Mouse (Mus musculus) kidney, postnatal 0 days (tissue): ENCODE measurements around the gene Tvp23a. TPM values are rescaled to one million over a fixed set of nuclear protein-coding genes. Genes with fewer than 3 reads are reported as not detected.

ENCODE experiments used
- ATAC-seq: fragments of 200-750 bp; cut with Nextera tagmentation; replicated peaks from 2 replicates; pipeline ENCODE4 v1.8.0; 2017; ENCODE audit warnings: low read depth, moderate number of reproducible peaks, moderate TSS enrichment, moderate library complexity; ENCODE audit not compliant: low FRiP score
- DNase-seq: peaks from one replicate; pipeline ENCODE4 v3.0.0-alpha.2; 2016; ENCODE audit warnings: low spot score
- H3K27ac ChIP-seq: fragments of 300-500 bp; sonication (generic); 2 replicates; pipeline ENCODE4 v1.5.1; 2014; ENCODE audit warnings: mild to moderate bottlenecking
- H3K27me3 ChIP-seq: fragments of 300-500 bp; sonication (generic); 2 replicates; pipeline ENCODE4 v1.6.1; 2014; ENCODE audit warnings: low read length, mixed read lengths; ENCODE audit not compliant: insufficient read depth
- H3K36me3 ChIP-seq: fragments of 300-500 bp; sonication (generic); 2 replicates; pipeline ENCODE4 v1.6.1; 2014; ENCODE audit warnings: low read length, mixed read lengths; ENCODE audit not compliant: insufficient read depth
- H3K4me1 ChIP-seq: fragments of 300-500 bp; sonication (generic); replicated peaks from 2 replicates; pipeline ENCODE4 v1.6.1; 2014; ENCODE audit warnings: antibody characterized with exemption, low read length, mixed read lengths; ENCODE audit not compliant: insufficient read depth
- H3K4me2 ChIP-seq: fragments of 300-500 bp; sonication (generic); 2 replicates; pipeline ENCODE4 v1.6.1; 2014; ENCODE audit warnings: mild to moderate bottlenecking, low read length, moderate library complexity, mixed read lengths
- H3K4me3 ChIP-seq: fragments of 300-500 bp; sonication (generic); replicated peaks from 2 replicates; pipeline ENCODE4 v1.5.1; 2014; ENCODE audit warnings: low read depth, low read length
- H3K9ac ChIP-seq: fragments of 300-500 bp; sonication (generic); 2 replicates; pipeline ENCODE4 v1.6.1; 2014; ENCODE audit warnings: low read depth, low read length
- H3K9me3 ChIP-seq: fragments of 300-500 bp; sonication (generic); replicated peaks from 2 replicates; pipeline ENCODE4 v1.6.1; 2016; ENCODE audit warnings: low read length, inconsistent platforms, mixed read lengths
- CTCF ChIP-seq: IDR thresholded peaks from 2 replicates; pipeline ENCODE4 v1.5.1; 2016; ENCODE audit warnings: antibody characterized with exemption, low read depth, mild to moderate bottlenecking, moderate library complexity
- WGBS: fragments of 180-500 bp; shearing (Covaris S2); extraction: QIAGEN DNeasy Blood & Tissue Kit; methylation state at CpG from one replicate; pipeline ENCODE4 v1.1.7; 2014; 5-methylcytosine and 5-hydroxymethylcytosine counted together
- polyA plus RNA-seq: library from polyadenylated mRNA; unstranded; fragments of >200 nt; fragmentation: Nextera tagmentation; extraction: Ambion mirVana; gene quantifications from 2 replicates; pipeline ENCODE4 v1.2.1, GENCODE M21; 2015

Gene Tvp23a
- polyA plus RNA-seq, 1 experiment from 2014 or later, result 5.9 TPM

GRCm38 (mm10) chr16:10379531-10379930 lies 67.6 kb downstream of the Tvp23a start:
- 0 out of 2 replicates have a peak, but pooled peaks cover 2% of the 10 kb centered on the region for H3K4me1 ChIP-seq
- no peak overlapping the region for H3K4me2 ChIP-seq
- ATAC-seq (no peak), DNase-seq (no peak)
- 60% methylated on average over 2 of the region's 2 CpGs for WGBS
- no peak overlapping the region for H3K27ac ChIP-seq
- H3K27me3 ChIP-seq, result no peaks in the 10 kb centered on the region
- no peaks in the 10 kb centered on the region for H3K9me3 ChIP-seq
- no peak for TF ChIP-seq CTCF
- H3K36me3 ChIP-seq, result no peaks in the 10 kb centered on the region
- H3K4me3 ChIP-seq, result no peak overlapping the region
- H3K9ac ChIP-seq, result no peak overlapping the region

DNA sequence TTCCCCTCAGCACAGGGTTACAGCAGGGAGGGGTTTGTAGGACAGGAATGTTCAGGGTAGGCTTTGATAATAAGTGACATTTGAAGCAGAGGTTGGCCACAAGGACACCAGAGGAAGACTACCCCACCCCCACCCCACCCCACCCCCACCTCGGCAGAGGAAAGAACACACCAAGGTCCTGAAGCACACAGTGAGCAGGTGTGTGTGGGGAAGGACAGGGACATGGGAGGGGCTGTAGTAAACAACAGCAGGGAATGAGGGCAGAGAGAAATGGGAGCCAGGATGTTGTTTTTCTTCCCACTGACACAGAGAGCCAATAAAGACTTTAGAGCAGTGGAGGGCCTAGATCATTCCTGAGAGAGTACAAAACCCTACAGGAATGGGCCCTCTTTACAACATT lies 69.9 kb downstream of the Tvp23a start:
- no peak for TF ChIP-seq CTCF
- Histone ChIP-seq H3K9ac (no peak overlapping the region), H3K27ac (no peak overlapping the region), H3K4me1 (0 out of 2 replicates have a peak, but pooled peaks cover 7% of the 10 kb centered on the region), H3K4me2 (no peak overlapping the region), H3K27me3 (no peaks in the 10 kb centered on the region), H3K9me3 (no peaks in the 10 kb centered on the region), H3K36me3 (no peaks in the 10 kb centered on the region), H3K4me3 (no peak overlapping the region)
- ATAC-seq, result no peak
- 27% methylated on average over 1 of the region's 1 CpGs for WGBS
- DNase-seq, result no peak

- Histone ChIP-seq H3K4me1 (peaks cover 17% of the 10 kb centered on the region), H3K9ac (0 out of 2 replicates have a peak overlapping the region, but pooled peaks have one; percentile 27), H3K27me3 (no peaks in the 10 kb centered on the region), H3K36me3 (no peaks in the 10 kb centered on the region), H3K9me3 (no peaks in the 10 kb centered on the region), H3K27ac (no peak overlapping the region), H3K4me2 (peak overlapping the region; percentile 45), H3K4me3 (no peak overlapping the region)
- DNase-seq (peak; percentile 71), ATAC-seq (0 out of 2 replicates have a peak, but pooled peaks have one; percentile 44)
- TF ChIP-seq CTCF, result no peak
- 20% methylated on average over 13 of the region's 13 CpGs for WGBS
Observed at GRCm38 (mm10) chr16:10374254-10375011, 72.7 kb downstream of the Tvp23a start.

GRCm38 (mm10) chr16:10372372-10372771 lies 74.8 kb downstream of the Tvp23a start:
- H3K9ac ChIP-seq, result no peak overlapping the region
- DNase-seq, result no peak
- H3K9me3 ChIP-seq, result no peaks in the 10 kb centered on the region
- no peaks in the 10 kb centered on the region for H3K36me3 ChIP-seq
- no peak overlapping the region for H3K4me2 ChIP-seq
- no peak for TF ChIP-seq CTCF
- peaks cover 18% of the 10 kb centered on the region for H3K4me1 ChIP-seq
- H3K27ac ChIP-seq, result no peak overlapping the region
- H3K27me3 ChIP-seq, result no peaks in the 10 kb centered on the region
- no peak for ATAC-seq
- 62% methylated on average over 4 of the region's 4 CpGs for WGBS
- no peak overlapping the region for H3K4me3 ChIP-seq

Other genes with a start within 250 kb of the Tvp23a start
- 17.6 and 19.7 TPM in 2 replicates for gene Emp2, start 133.4 kb downstream of the Tvp23a start, polyA plus RNA-seq
- gene Tekt5, start 51.9 kb downstream of the Tvp23a start, polyA plus RNA-seq, result 1.1 and 1.2 TPM in 2 replicates
- gene Nubp1, start 35.4 kb downstream of the Tvp23a start, polyA plus RNA-seq, result 55.7 and 57.7 TPM in 2 replicates
- gene Ciita, start 32.7 kb upstream of the Tvp23a start, polyA plus RNA-seq, result 0.93 and 0.95 TPM in 2 replicates
- 17.3 and 21.7 TPM in 2 replicates for gene Dexi, start 95.7 kb upstream of the Tvp23a start, polyA plus RNA-seq
- gene Clec16a, start 98.0 kb upstream of the Tvp23a start, polyA plus RNA-seq, result 32.5 and 35.0 TPM in 2 replicates